Mouse (Mus musculus) v-Abl transformed pro-B cells (cell line): ENCODE results near the gene Krt77.

Source experiments
- in situ Hi-C, 2 experiments: fragments of 400-800 bp; cut with MboI; formaldehyde crosslinking; loops; one replicate each; pipeline ENCODE4 v1.15.1; 2025; ENCODE audit not compliant: unreplicated experiment in 2 of 2

Krt77 gene

GRCm38 (mm10) chr15:101869431-101869830, at the start of gene Krt77:
Krt77 (minus strand) TSS chr15:101869705.
- in situ Hi-C loops = no loop called here

GRCm38 (mm10) chr15:101916072-101916471, 46.6 kb upstream of the Krt77 start:
- in situ Hi-C loops = no loop called here

- in situ Hi-C loops = no loop called here
These were observed 35.3 kb upstream of the Krt77 start for GRCm38 (mm10) chr15:101904849-101905248.

GRCm38 (mm10) chr15:101902171-101903149, 33.0 kb upstream of the Krt77 start:
- in situ Hi-C loops = no loop called here

GRCm38 (mm10) chr15:101895216-101895615, 25.7 kb upstream of the Krt77 start:
- in situ Hi-C loops = no loop called here

- in situ Hi-C loops = no loop called here
These were observed 23.3 kb upstream of the Krt77 start, which contains the start of gene Krt76 for GRCm38 (mm10) chr15:101892820-101893219. Krt76 (minus strand) TSS chr15:101892920.

GRCm38 (mm10) chr15:101879776-101880175, 10.3 kb upstream of the Krt77 start:
- in situ Hi-C loops = no loop called here

GRCm38 (mm10) chr15:101878041-101878440, 8.5 kb upstream of the Krt77 start:
- in situ Hi-C loops = no loop called here

GRCm38 (mm10) chr15:101874383-101874782, 4.9 kb upstream of the Krt77 start:
- in situ Hi-C loops = no loop called here

- in situ Hi-C loops = no loop called here
These were observed 3.7 kb upstream of the Krt77 start for GRCm38 (mm10) chr15:101873231-101873630.

GRCm38 (mm10) chr15:101866754-101867153, 2.8 kb downstream of the Krt77 start:
- in situ Hi-C loops = no loop called here

- in situ Hi-C loops = no loop called here
These were observed 8.9 kb downstream of the Krt77 start for GRCm38 (mm10) chr15:101860421-101861130.

- in situ Hi-C loops = no loop called here
These were observed 9.8 kb downstream of the Krt77 start for GRCm38 (mm10) chr15:101859735-101860170.

GRCm38 (mm10) chr15:101858673-101859425, 10.7 kb downstream of the Krt77 start:
- in situ Hi-C loops = no loop called here

- in situ Hi-C loops = no loop called here
These were observed 12.8 kb downstream of the Krt77 start for GRCm38 (mm10) chr15:101856696-101857095.

- in situ Hi-C loops = no loop called here
These were observed 13.8 kb downstream of the Krt77 start for GRCm38 (mm10) chr15:101855732-101856131.

- in situ Hi-C loops = no loop called here
These were observed 15.2 kb downstream of the Krt77 start for GRCm38 (mm10) chr15:101854294-101854693.

- in situ Hi-C loops = no loop called here
These were observed 16.9 kb downstream of the Krt77 start for GRCm38 (mm10) chr15:101852571-101852970.

GRCm38 (mm10) chr15:101850694-101851093, 18.8 kb downstream of the Krt77 start, which contains the start of gene Krt1:
Krt1 (minus strand) TSS chr15:101850794.
- in situ Hi-C loops = no loop called here

- in situ Hi-C loops = no loop called here
These were observed 23.5 kb downstream of the Krt77 start for GRCm38 (mm10) chr15:101845971-101846403.
